Mouse (Mus musculus): ENCODE measurements at regions not wholly inside any gene's neighbourhood (a gene's known extent, or its start where the extent isn't known, plus 50 kb on each side); places are given as distances from the start of the nearest gene placed in this dataset.

DNA sequence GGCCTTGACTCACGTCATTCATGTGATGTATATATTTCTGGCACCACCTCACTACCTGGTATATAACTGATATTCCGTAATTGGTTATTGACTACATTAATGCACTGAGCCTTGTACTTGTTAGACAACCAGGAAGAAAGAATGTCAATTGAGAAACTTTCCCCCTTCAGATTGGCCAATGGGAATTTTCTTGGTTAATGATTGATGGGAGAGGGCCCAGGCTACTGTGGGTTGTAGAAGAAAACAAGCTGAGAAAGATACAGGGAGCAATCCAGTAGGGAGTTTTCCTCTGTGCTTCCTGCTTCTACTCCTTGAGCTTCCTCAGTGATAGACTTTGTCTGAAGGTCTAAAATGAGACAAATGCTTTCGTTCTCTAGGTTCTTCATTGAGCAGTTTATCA is 1866.1 kb upstream of the Lrrc6 start:
- no peak for DNase-seq (ENCODE audit: low read depth, low spot score)

DNA sequence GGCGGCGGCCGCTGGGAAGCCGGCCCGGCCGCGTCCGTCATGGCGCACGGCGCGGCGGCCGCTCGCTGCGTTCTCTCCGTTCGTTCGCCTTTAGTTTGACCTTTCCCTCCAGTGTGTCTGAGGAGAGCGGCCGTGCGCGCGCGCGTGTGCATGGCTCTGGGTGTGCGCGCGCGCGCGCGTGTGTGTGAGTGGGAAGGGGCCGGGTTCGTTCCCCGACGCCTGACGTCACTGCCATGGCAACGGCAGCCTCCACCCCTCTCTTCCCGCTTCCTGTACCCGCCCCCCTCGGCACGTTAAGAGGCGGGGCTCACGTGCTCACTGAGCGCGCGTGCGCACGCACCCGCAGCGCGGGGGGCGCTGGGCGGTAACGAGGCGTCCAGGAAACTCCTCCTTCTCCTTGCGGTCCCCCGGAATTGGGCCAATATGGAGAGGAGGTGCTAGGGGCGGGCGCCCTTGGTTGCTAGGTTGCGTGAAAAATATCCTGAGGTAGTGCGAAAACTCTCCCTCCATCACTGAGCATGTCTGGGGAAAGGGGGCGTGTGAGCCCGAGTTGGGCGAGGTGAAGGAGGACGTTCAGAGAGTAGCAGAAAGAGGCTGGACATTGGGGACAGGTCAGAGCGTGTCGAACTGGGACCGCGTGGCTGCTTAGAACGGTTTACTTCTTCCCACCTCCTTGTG is 1862.5 kb upstream of the Lrrc6 start:
- DNase-seq (ENCODE audit: low read depth, low spot score): peak; percentile 100

DNA sequence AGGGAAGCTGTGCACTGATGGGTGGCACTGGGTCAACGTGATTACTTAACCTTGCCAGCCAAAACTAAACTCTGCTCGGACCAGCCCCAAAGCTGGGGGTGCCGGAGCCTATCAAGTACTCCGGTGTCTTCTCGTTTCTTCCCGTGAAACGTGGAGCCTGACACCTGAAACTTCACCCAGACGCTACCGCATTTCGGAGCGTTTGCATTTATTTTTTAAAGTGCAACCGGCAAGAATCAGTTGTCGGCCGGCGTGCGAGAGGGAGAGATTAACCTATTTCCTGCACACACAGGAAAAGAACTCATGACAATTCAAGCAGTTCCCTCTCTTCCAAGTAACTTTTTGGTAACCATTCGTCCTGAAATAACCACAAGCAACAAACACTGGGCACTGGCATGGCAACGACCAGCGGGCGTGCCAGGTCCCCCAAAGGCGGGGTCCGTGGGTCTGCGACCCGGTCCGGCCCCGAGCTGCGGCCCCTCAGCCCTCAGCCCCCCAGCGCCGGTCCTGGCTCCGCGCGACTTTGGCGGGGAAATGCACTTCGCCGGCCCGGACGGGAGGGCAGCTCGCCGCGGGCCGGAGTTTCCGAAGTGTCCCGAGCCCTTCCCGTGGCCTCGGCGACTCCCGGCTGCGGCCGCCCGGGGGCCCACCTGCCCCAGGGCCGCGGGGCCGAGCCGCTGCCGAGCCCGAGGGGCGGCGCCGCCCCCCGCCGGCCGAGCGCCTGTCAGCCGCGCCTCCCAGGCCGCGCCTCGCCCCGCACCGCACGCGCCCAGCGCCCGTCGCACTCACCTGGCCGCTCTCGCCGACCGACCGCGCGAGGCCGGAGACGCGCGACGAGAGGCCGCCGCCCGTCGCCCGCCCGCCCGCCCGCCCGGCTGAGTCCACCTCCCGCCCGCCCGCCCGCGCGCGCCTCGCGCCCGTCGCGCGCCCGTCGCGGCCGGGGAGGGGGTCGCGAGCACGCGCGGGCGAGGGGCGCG is 1861.7 kb upstream of the Lrrc6 start:
- peak; percentile 59 for DNase-seq (ENCODE audit: low read depth, low spot score)

DNA sequence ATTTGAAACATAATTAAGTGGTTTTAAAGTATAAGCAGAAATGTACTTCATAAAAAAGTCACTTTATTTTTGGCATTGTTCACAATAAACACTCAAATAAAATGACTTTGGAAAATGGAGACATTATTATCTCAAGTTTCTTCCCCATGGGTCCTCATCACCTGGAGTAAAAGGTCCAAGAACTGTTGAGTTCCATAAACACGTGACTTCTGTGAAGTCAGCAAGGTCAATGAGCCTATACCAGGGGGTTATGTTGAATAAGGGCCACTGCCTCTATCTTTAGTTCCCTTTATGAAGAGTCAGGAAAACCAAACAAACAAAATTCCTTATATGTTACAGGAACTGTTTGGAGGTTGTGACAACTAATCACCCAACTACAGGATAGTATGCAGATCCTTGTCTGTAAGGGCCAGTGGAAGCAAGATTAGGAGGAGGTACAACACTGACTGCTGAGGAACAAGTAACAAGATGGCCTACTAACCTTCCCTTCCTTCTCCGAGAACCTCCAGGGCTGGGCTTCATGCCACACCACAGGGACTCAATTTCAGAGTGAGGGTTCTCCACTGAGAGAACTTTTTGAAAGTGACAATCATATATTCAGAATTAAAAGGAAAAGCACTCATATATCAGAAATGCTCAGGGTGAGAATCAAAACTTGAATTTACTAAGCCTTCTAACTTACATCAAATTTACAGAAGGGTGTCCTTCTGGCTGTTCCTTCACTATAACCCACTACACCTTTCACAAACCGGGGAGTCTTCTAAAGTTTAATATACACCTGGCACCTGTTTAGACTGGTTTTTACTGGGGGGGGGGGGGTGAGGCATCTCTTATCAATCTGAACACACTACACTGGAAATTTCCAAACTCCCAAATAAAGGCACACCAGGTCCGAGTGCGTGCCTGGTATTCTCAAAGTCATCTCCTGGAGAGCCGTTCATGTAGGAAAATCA is 1860.5 kb upstream of the Lrrc6 start:
- peak; percentile 9 for DNase-seq (ENCODE audit: low read depth, low spot score)

DNA sequence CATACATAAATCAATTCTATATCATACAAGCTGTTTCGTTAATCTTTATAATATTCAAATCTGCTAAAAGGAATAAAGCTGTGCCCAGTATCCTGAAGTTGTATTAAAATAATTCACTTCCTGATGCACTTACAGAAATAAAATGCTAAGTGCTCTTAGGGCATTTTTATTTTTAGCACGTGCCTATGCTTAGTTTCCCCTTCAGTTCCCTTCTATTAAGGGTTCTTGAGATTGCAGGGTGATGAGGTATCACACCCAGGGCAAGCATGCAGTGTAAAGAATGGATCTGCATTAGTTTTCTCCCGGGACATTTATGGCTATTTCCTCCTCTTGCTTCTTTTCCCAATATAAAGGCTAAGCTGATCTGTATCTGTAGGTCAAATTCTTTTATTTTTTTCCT is 1858.8 kb upstream of the Lrrc6 start:
- no peak for DNase-seq (ENCODE audit: low read depth, low spot score)

DNA sequence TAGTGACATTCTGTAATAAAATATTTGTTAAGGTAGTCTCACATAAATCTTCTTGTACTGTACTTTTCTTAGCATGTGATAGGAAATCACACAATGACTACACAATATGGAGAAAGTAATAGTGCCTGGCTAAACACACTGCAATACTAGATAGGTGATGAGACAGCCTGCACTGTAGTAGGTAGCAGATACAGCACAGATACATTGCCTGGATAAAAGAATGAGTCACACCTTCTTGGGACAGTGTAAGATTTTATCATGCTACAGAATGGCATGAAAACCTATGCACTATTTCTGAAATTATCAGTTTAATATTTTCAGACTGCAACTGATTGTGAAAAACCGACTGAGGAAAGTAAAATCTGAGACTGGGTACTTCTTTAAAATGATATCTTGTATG is 1855.2 kb upstream of the Lrrc6 start:
- DNase-seq (ENCODE audit: low read depth, low spot score): no peak

DNA sequence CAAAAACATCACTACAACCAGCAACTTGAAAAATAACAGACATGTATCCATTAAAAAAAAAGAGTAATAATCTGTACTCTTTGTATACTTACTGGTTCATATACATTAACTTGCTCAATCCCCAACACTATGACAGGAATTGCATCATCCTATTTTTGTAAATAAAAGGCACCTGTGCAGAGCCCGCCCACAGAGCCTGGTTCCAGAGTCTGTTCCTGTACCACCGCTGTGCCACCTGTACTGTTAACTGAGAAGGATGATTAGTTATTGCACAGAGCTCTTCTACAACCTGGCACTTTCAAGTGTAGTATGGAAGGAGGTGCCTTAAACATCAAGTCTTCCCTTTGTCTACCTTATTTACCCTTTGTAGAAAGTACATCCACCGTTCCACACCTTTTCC is 1843.9 kb upstream of the Lrrc6 start:
- no peak for DNase-seq (ENCODE audit: low read depth, low spot score)

DNA sequence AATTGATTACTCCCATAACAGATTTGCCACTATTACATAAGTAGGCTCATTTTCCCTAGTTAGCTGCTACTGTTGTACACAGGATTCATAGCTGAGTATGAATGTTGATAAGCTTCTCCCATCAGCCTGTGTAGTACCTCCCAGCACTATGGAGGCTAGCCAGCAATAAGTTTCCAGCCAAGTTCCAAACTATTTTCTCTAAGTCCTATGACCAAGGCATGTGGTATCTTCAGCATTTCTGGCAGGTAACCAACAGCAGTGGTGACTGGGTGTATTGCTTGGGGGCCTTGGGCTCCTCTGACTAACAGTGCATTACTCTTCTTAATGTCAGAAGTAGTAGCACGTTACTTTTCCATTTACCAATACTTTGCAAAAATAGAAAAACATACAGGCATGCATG is 1841.8 kb upstream of the Lrrc6 start:
- DNase-seq (ENCODE audit: low read depth, low spot score): no peak

DNA sequence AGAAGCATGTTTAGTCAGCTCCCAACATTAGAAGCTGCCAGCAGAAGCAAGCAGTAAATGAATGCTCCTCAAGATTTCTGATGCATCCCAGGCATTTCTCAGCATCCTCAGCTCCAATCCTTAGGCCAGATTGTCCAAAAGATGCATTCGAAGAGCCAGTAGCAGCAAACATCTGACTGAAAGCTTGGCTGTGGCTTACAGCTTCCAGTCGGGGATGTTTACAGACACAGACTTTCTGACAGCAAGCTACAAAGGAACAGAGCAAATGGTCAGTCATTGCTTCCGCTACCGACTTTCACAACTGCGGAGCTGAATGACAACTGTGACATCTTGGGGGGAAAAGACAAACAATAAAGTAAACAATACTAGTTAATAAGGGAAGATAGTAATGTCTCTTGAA is 1840.3 kb upstream of the Lrrc6 start:
- no peak for DNase-seq (ENCODE audit: low read depth, low spot score)

DNA sequence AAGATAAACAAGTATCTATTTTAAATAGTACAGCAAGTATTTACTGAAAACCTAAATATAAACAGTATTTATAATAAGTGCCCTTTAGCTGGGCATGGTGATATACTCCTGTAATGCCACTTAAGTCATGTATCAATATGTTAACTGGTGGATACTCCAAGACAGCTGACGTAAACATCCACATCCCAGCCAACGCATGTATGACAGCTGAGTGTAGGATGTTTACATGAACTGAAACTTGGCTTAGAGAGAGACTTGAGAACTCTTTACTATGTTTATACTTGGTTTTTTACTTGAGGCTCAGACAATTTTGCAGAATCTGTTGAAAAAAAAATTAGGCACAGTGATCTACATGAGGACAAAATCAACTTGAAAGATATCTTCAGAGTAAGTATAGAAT is 1836.6 kb upstream of the Lrrc6 start:
- DNase-seq (ENCODE audit: low read depth, low spot score): no peak

DNA sequence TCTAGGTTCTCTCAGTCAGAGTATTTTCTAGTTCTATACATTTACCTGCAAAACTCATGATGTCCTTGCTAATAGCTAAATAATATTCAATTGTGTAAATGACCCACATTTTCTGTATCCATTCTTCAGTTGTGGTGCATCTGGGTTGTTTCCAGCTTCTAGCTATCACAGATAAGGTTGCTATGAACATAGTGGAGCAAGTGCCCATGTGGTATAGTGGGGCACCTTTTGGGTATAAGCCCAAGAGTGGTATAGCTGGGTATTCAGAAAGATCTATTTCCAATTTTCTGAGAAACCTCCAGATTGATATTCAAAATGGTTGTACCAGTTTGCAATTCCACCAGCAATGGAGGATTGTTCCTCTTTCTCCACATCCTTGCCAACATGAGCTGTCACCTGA is 1835.1 kb upstream of the Lrrc6 start:
- DNase-seq (ENCODE audit: low read depth, low spot score): no peak

DNA sequence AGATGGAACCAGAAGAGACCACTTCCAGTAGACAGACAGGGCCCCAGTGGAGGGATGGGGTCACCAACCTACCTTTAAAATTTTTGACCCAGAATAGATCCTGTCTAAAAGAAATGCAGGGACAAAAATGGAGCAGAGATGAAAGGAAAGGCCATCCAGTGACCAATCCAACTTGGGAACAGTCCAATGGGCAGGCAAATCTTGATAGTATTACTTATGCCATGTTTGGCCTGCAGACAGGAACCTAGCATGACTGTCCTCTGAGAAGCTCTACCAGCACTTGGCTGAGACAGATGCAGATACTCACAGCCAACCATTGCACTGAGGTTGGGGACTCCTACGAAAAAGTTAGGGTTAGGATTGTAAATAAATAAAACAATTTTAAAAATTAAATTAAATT is 1815.4 kb upstream of the Lrrc6 start:
- DNase-seq (ENCODE audit: low read depth, low spot score): no peak
